Mouse (Mus musculus) intestine, embryonic 14.5 days (tissue): ENCODE results near the gene Jmjd1c. TPM values are rescaled to one million over a fixed set of nuclear protein-coding genes. Genes with fewer than 3 reads are reported as not detected.
A peak's percentile ranks its signal among the peaks of the same experiment; 100 is the strongest.

ENCODE experiments used
- ATAC-seq: fragments of 200-750 bp; cut with Nextera tagmentation; replicated peaks from 2 replicates; pipeline ENCODE4 v1.8.0; 2017; ENCODE audit warnings: low read depth, moderate number of reproducible peaks, moderate TSS enrichment, moderate library complexity; ENCODE audit not compliant: low FRiP score, low TSS enrichment
- DNase-seq: peaks from one replicate; pipeline ENCODE4 v3.0.0-alpha.2; 2018; ENCODE audit warnings: low spot score
- H3K27ac ChIP-seq: fragments of 300-500 bp; sonication (generic); 2 replicates; pipeline ENCODE4 v1.5.1; 2014; ENCODE audit warnings: low read depth, mild to moderate bottlenecking, control low read depth
- H3K27me3 ChIP-seq: fragments of 300-500 bp; sonication (generic); replicated peaks from 2 replicates; pipeline ENCODE4 v1.6.1; 2014; ENCODE audit warnings: low read length, control low read depth; ENCODE audit not compliant: control insufficient read depth, insufficient read depth
- H3K36me3 ChIP-seq: fragments of 300-500 bp; sonication (generic); 2 replicates; pipeline ENCODE4 v1.6.1; 2014; ENCODE audit warnings: low read length, control low read depth; ENCODE audit not compliant: control insufficient read depth, insufficient read depth
- H3K4me1 ChIP-seq: fragments of 300-500 bp; sonication (generic); replicated peaks from 2 replicates; pipeline ENCODE4 v1.6.1; 2014; ENCODE audit warnings: low read length, control low read depth, mixed read lengths; ENCODE audit not compliant: control insufficient read depth, insufficient read depth
- H3K4me2 ChIP-seq: fragments of 300-500 bp; sonication (generic); 2 replicates; pipeline ENCODE4 v1.6.1; 2014; ENCODE audit warnings: low read length
- H3K4me3 ChIP-seq: fragments of 300-500 bp; sonication (generic); 2 replicates; pipeline ENCODE4 v1.5.1; 2014; ENCODE audit warnings: low read depth, low read length, control low read depth, mixed read lengths
- H3K9ac ChIP-seq: fragments of 300-500 bp; sonication (generic); 2 replicates; pipeline ENCODE4 v1.6.1; 2014; ENCODE audit warnings: mild to moderate bottlenecking, low read length
- H3K9me3 ChIP-seq: fragments of 300-500 bp; sonication (generic); 2 replicates; pipeline ENCODE4 v1.6.1; 2016; ENCODE audit warnings: low read length, control low read depth; ENCODE audit not compliant: control insufficient read depth
- WGBS: fragments of 180-500 bp; shearing (Covaris S2); extraction: QIAGEN DNeasy Blood & Tissue Kit; methylation state at CpG from one replicate; pipeline ENCODE4 v1.1.7; 2014; 5-methylcytosine and 5-hydroxymethylcytosine counted together
- polyA plus RNA-seq: library from polyadenylated mRNA; unstranded; fragments of >200 nt; fragmentation: Nextera tagmentation; extraction: Ambion mirVana; gene quantifications from 2 replicates; pipeline ENCODE4 v1.2.1, GENCODE M21; 2014

Gene Jmjd1c
- polyA plus RNA-seq, 1 experiment from 2014 or later = 47.5 TPM

DNA sequence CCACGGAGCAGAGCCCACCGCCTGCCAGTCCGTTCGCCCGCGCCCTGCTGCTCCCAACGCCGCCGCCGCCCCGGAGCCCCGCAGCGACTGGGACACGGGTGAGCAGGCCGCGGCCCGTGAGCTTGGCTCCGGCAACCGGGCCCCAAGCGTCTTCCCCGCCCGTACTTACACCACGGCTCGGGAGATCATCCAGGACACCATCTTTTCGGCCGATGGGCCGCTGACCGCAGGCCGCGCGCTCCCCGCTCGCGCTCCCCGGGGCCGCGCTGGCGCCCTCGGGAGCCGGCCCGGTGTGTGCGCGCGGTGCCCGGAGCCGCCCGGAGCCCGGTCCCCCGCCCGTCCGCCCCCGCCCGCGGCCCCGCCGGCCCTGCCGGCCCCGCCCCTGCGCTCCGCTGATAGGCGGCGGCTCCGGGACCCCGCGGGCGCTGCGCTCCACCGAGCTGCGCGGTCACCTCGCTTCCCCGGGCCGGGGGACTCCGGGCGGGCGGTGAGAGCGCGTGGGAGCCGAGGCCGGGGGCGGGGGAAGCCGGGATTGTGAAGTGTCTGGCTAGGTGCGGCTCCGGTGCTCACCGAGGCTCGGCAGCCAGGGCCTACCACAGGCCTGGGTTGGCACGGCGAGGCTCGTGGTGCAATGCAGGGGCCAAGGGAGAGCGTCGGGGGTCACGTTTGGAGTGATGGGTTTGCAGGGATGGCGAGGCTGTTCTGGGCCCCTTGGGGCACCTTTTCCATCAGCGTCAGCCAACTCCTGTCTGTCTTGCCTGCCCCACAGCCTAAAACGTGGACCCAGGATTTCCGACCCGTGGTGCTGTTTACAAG, 904 bp downstream of the Jmjd1c start, which contains the start of gene Reep3:
Reep3 (minus strand) TSS at position 325 of the 816 bp plus-strand sequence.
- Histone ChIP-seq H3K27me3 (no peaks in the 10 kb centered on the region), H3K27ac (peak within 1 kb of the TSS; percentile 99), H3K4me3 (peak within 1 kb of the TSS; percentile 90), H3K36me3 (no peaks in the 10 kb centered on the region), H3K9ac (peak within 1 kb of the TSS; percentile 100), H3K4me1 (peaks cover 25% of the 10 kb centered on the region), H3K9me3 (no peaks in the 10 kb centered on the region), H3K4me2 (peak within 1 kb of the TSS; percentile 83)
- WGBS = under 1% methylated on average over 85 of the region's 97 CpGs
- ATAC-seq = peak; percentile 81
- DNase-seq = peak; percentile 89

DNA sequence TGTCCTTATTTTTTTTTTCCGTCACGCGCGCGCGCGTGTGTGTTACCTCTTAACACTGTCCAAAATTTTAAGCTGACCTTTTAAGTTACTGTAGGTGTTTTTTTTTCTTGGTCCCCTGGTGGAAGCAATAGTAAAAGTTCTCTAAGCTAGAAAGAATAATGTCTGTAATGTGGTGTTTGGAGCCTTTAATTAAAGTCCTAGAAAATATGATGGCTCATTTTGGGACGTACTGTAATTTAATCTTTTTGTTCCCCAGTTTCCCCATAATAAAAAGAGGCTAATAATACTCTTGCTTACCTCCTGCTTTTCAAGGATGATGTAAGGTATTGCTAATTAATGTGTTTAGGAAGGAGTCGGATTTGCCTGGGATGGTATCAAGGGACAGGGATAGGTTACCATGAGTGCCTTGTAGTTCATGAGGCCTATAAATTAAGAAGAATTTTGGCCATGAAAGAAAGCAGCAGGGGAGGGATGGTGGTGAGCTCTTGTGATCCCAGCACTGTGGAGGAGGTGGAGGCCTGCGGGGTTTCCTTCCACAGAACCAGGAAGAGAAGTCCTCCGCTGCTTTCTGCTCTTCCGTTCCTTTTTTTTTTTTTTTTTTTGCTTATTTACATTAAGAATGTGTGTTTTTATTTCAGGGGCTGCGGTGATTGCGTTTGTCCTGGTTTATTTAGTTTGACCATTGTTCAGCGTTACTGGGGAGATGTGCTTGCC, 1.7 kb downstream of the Jmjd1c start:
- peak overlapping the region; percentile 99; the same call in 1 of the 2 replicates for H3K27ac ChIP-seq
- H3K27me3 ChIP-seq = no peaks in the 10 kb centered on the region
- DNase-seq (no peak), ATAC-seq (no peak)
- peak overlapping the region; percentile 83 for H3K4me2 ChIP-seq
- 2% methylated on average over 15 of the region's 15 CpGs for WGBS
- H3K9ac ChIP-seq = peak overlapping the region; percentile 100
- no peaks in the 10 kb centered on the region for H3K36me3 ChIP-seq
- H3K4me1 ChIP-seq = peaks cover 30% of the 10 kb centered on the region
- peak overlapping the region; percentile 90 for H3K4me3 ChIP-seq
- H3K9me3 ChIP-seq = no peaks in the 10 kb centered on the region

DNA sequence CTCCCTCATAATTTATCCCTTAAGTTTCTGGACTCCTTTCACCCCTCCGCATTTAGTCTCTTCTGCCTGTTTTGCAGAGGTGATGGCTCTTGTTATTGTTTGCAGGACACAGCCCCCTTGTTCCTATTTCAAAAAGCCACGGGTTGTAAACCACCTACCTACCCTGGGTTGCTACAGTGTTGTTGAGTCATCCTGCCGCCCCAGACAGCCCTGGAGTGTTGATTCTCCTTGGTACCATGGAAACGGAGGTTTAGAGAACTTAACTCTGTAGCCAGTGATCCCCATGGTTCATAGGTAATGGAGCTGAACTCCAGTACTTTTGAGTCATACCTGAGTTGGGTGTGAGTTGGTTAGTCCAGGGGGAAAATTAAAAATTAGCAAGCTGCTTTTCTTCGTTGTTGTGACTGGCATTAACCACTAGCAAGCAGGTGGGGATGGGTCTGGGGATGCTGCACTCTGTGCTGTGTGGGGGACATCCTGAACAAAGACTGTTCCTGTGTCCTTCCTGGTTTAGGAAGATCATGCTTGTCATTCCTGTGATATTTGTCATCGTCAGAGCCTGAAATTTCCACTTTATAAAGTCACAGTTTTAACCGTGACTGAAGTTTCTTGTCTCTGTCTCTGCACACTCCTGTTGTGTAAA, 2.6 kb downstream of the Jmjd1c start:
- no peak for ATAC-seq
- no peak overlapping the region for H3K27ac ChIP-seq
- no peaks in the 10 kb centered on the region for H3K27me3 ChIP-seq
- H3K4me2 ChIP-seq = peak overlapping the region; percentile 83
- no peaks in the 10 kb centered on the region for H3K9me3 ChIP-seq
- peak overlapping the region; percentile 90; the same call in 1 of the 2 replicates for H3K4me3 ChIP-seq
- peaks cover 40% of the 10 kb centered on the region for H3K4me1 ChIP-seq
- 23% methylated on average over 7 of the region's 7 CpGs for WGBS
- H3K36me3 ChIP-seq = no peaks in the 10 kb centered on the region
- peak overlapping the region; percentile 100; the same call in 1 of the 2 replicates for H3K9ac ChIP-seq
- DNase-seq = no peak

DNA sequence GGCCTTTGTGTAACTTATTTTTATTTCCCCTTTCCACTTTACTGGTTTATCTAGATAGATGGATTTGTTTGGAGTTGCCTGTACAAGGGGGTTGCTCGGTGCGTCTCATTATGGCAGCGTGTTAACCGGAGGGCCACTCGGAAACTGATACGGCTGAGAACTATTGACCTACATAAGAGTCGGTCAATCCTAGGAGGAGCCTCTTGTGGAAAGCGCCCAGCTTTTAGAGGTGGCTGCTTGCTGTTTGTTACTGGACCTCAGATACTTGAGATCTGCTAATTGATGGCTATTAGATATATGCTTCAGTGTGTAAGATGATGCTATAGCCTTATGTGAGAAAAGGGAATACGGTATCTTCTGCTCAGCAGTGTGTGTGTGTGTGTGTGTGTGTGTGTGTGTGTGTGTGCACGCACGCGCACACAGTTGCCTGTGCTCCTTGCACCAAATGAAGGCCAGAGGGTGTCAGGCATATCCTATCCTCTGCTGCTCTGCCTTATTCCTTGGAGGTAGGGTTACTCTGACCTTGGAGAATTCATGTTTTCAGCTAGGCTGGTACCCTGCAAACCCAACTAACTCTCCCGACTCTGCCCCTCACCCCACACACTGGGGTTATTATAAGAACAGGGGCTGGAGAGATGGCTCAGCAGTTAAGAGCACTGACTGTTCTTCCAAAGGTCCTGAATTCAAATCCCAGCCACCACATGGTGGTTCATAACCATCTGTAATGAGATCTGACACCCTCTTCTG, 3.4 kb downstream of the Jmjd1c start:
- H3K9me3 ChIP-seq = no peaks in the 10 kb centered on the region
- H3K27ac ChIP-seq = no peak overlapping the region
- no peak overlapping the region for H3K9ac ChIP-seq
- H3K27me3 ChIP-seq = no peaks in the 10 kb centered on the region
- H3K36me3 ChIP-seq = no peaks in the 10 kb centered on the region
- H3K4me2 ChIP-seq = peak overlapping the region; percentile 83; the same call in 1 of the 2 replicates
- DNase-seq = no peak
- ATAC-seq = no peak
- H3K4me1 ChIP-seq = peaks cover 46% of the 10 kb centered on the region
- no peak overlapping the region for H3K4me3 ChIP-seq
- WGBS = 57% methylated on average over 13 of the region's 13 CpGs

DNA sequence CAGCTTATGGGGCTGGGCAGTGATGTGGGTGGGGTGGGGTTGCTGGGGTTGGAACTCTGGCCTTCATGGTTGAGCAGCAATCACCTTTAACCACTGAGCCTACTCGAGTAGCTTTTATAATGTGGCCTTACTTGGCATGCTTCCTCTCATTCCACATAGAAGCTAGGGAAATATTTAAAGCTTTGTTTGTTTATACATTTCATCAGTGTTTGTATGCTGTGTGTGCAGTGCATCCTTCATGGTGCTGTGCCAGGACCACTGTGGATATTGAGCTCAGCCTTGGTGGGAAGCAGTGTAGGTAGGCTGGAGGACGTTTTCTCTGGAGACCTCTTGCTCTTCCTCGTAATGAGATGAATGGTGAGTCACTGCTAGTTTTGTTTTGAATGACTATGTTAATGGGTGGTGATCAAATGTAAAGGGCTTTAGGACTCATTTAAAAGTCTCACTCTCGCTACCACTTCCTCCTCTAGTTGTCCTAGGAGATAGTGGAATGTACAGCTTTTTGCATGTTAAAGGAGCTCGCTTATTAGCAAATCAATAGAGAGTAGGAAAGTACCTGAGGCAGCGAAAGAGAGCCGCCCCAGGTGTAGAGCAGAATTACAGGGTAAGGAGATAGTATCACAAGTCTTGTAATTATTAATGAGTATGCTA, 4.2 kb downstream of the Jmjd1c start:
- no peaks in the 10 kb centered on the region for H3K36me3 ChIP-seq
- ATAC-seq (no peak), DNase-seq (no peak)
- H3K27me3 ChIP-seq = no peaks in the 10 kb centered on the region
- H3K4me1 ChIP-seq = peaks cover 52% of the 10 kb centered on the region
- WGBS = 55% methylated on average over 7 of the region's 7 CpGs
- no peak overlapping the region for H3K4me2 ChIP-seq
- H3K4me3 ChIP-seq = no peak overlapping the region
- no peak overlapping the region for H3K9ac ChIP-seq
- no peaks in the 10 kb centered on the region for H3K9me3 ChIP-seq
- H3K27ac ChIP-seq = no peak overlapping the region

DNA sequence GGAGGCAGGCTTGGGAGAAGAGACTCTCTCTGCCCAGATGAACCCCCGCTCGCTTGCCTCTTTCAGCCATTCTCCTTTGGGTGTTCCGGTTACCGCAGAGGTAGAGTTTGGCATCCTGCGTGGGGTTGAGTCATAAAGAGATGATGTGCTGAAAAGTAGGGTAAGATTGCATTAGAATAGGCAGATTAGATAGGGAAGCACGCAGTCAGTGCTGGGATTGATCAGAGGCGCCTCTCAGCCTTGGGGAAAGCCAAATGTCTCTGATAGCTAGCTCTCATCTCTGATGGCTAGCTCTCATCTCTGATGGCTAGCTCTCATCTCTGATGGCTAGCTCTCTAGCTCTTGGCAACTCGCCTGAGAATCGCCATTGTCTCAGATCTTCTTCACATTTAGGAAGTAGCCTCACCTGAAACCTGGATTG, 4.9 kb downstream of the Jmjd1c start:
- H3K4me2 ChIP-seq = no peak overlapping the region
- no peaks in the 10 kb centered on the region for H3K36me3 ChIP-seq
- no peak for ATAC-seq
- H3K4me1 ChIP-seq = peaks cover 59% of the 10 kb centered on the region
- no peaks in the 10 kb centered on the region for H3K9me3 ChIP-seq
- 80% methylated on average over 9 of the region's 9 CpGs for WGBS
- no peak for DNase-seq
- H3K4me3 ChIP-seq = no peak overlapping the region
- H3K9ac ChIP-seq = no peak overlapping the region
- H3K27me3 ChIP-seq = no peaks in the 10 kb centered on the region
- H3K27ac ChIP-seq = no peak overlapping the region

DNA sequence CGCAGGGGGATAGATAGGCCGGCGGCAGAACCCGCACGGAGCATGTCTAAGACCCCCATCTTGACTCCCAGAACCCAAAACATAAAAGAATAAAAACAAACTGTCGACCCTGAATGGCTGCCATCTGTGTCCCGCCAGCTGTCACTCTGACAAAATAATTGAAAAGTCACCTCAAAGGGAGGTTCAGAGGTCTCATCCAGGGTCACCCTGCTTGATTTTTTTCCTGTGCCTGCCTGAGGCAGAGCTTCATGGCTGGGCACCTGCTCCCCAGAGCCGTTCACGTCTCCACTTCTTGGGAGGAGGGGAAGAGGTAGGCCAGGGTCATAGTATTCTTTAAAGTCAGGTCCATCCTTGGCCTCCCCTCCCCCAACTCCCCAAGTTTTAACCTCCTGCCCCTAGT, 8.6 kb downstream of the Jmjd1c start:
- H3K27ac ChIP-seq = no peak overlapping the region

More for the DNA sequence above, 8.6 kb downstream of the Jmjd1c start:
- Histone ChIP-seq H3K9me3 (no peaks in the 10 kb centered on the region), H3K4me2 (no peak overlapping the region), H3K9ac (no peak overlapping the region), H3K4me3 (no peak overlapping the region), H3K4me1 (peaks cover 57% of the 10 kb centered on the region), H3K27me3 (no peaks in the 10 kb centered on the region), H3K36me3 (0 out of 2 replicates have a peak, but pooled peaks cover under 1% of the 10 kb centered on the region)
- WGBS = 27% methylated on average over 9 of the region's 9 CpGs
- DNase-seq = no peak
- ATAC-seq = no peak
